Mouse (Mus musculus) midbrain, embryonic 15.5 days (tissue): ENCODE measurements around the gene Yrdc. TPM values are rescaled to one million over a fixed set of nuclear protein-coding genes. Genes with fewer than 3 reads are reported as not detected.
A peak's percentile ranks its signal among the peaks of the same experiment; 100 is the strongest.

Experiments used
- ATAC-seq: fragments of 200-750 bp; cut with Nextera tagmentation; replicated peaks from 2 replicates; pipeline ENCODE4 v1.8.0; 2017; ENCODE audit warnings: moderate TSS enrichment
- H3K27ac ChIP-seq: fragments of 300-500 bp; sonication (generic); 2 replicates; pipeline ENCODE4 v1.5.1; 2015; ENCODE audit warnings: mild to moderate bottlenecking, inconsistent platforms
- H3K27me3 ChIP-seq: fragments of 300-500 bp; sonication (generic); replicated peaks from 2 replicates; pipeline ENCODE4 v1.6.1; 2015; ENCODE audit warnings: inconsistent platforms
- H3K36me3 ChIP-seq: fragments of 300-500 bp; sonication (generic); replicated peaks from 2 replicates; pipeline ENCODE4 v1.6.1; 2015; ENCODE audit warnings: inconsistent platforms
- H3K4me1 ChIP-seq: fragments of 300-500 bp; sonication (generic); 2 replicates; pipeline ENCODE4 v1.6.1; 2015; ENCODE audit warnings: inconsistent platforms
- H3K4me2 ChIP-seq: fragments of 300-500 bp; sonication (generic); 2 replicates; pipeline ENCODE4 v1.6.1; 2015; ENCODE audit warnings: inconsistent platforms, mild to moderate bottlenecking, moderate library complexity
- H3K4me3 ChIP-seq: fragments of 300-500 bp; sonication (generic); 2 replicates; pipeline ENCODE4 v1.5.1; 2015; ENCODE audit warnings: mild to moderate bottlenecking, inconsistent platforms
- H3K9ac ChIP-seq: fragments of 300-500 bp; sonication (generic); 2 replicates; pipeline ENCODE4 v1.6.1; 2015; ENCODE audit warnings: mild to moderate bottlenecking, inconsistent platforms
- H3K9me3 ChIP-seq: fragments of 300-500 bp; sonication (generic); 2 replicates; pipeline ENCODE4 v1.6.1; 2016; ENCODE audit warnings: inconsistent platforms
- WGBS: fragments of 180-500 bp; shearing (Covaris S2); methylation state at CpG from one replicate; pipeline ENCODE4 v1.1.7; 2015; ENCODE audit warnings: mixed read lengths; 5-methylcytosine and 5-hydroxymethylcytosine counted together
- polyA plus RNA-seq: library from polyadenylated mRNA; unstranded; fragments of >200 nt; fragmentation: Nextera tagmentation; extraction: Ambion mirVana; gene quantifications from 2 replicates; pipeline ENCODE4 v1.2.1, GENCODE M21; 2015

Yrdc gene
- polyA plus RNA-seq, 1 experiment from 2014 or later = 50.5 TPM

GRCm38 (mm10) chr4:124860446-124860845 lies 10.0 kb downstream of the Yrdc start:
- Histone ChIP-seq H3K4me2 (peak overlapping the region; percentile 89), H3K9ac (peak overlapping the region; percentile 69; the same call in 1 of the 2 replicates), H3K27me3 (no peaks in the 10 kb centered on the region), H3K36me3 (peaks cover 27% of the 10 kb centered on the region), H3K4me3 (peak overlapping the region; percentile 67), H3K4me1 (peaks cover 25% of the 10 kb centered on the region), H3K27ac (no peak overlapping the region), H3K9me3 (no peaks in the 10 kb centered on the region)
- no peak for ATAC-seq
- 19% methylated on average over 7 of the region's 7 CpGs for WGBS

DNA sequence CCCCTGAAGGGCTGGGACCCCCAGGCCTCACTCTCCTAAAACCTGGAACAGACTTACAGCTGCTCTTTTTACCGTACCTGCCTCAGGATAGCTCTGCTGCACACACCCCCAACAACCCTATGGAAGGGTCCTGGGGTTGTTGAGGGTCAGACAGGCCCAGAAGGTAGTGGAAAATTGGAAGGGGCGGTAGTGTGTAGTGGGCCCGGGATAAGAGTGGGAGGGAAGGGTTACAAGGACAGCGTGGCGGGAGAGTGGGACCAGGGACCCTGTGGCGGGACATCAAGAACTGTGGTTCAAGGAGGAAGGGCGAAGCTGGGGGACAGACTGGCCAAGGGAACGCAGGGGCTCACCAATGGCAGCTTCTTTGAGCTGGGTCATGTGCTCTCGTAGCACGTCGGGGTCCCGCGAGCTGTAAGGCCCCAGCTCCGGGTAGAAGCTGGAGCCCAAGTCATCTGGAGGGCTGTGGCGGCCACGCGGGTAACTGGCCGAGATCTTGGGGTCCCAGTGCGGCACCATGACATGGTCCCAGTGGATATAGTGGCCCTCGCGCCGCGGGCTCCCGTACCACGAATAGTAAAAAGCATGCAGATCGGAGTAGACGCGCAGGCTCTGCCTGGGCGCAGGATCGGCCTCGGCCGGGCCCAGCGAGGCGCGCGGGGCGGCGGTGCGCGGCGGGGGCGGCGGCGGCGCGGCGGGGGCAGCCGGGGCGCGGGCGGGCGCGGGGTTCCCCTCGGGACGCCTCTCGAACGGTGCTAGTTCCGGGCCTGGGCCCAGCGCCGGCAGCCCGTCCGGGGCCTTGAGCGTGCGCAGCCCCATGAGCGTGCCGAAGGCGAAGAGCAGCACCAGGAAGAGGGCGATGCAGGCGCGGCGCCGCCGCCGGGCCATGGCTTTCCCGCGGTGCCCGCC lies 11.1 kb downstream of the Yrdc start, which contains the start of gene Maneal:
Gene Maneal (minus strand): TSS at position 889 of the 906 bp plus-strand sequence.
- Histone ChIP-seq H3K4me2 (peak within 1 kb of the TSS; percentile 89), H3K36me3 (peaks cover 18% of the 10 kb centered on the region), H3K4me3 (peak within 1 kb of the TSS; percentile 67), H3K4me1 (peaks cover 25% of the 10 kb centered on the region), H3K9ac (peak within 1 kb of the TSS; percentile 69), H3K9me3 (no peaks in the 10 kb centered on the region), H3K27ac (peak within 1 kb of the TSS; percentile 81), H3K27me3 (no peaks in the 10 kb centered on the region)
- 1% methylated on average over 57 of the region's 77 CpGs for WGBS
- peak; percentile 66 for ATAC-seq

DNA sequence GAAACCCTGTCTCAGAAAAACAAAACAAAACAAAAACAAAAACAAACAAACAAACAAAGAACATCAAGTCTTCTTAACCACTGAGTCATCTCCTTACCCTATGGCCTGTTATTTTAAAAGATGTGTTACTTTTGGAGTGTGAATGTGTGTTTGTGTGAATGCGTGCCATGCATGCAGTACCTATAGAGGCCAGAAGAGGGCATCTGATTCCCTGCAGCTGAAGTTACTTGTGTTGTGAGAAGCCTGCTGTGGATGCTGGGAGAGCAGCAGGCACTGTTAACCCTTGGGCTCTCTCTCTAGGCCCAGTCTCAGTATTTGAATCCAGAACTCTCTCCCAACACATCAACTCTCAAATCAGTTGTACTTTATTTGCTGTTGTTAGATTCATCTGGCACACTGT lies 22.2 kb downstream of the Yrdc start:
- H3K9ac ChIP-seq = no peak overlapping the region
- WGBS = 94% methylated on average over 1 of the region's 1 CpGs
- H3K36me3 ChIP-seq = no peaks in the 10 kb centered on the region
- H3K9me3 ChIP-seq = no peaks in the 10 kb centered on the region
- no peaks in the 10 kb centered on the region for H3K27me3 ChIP-seq
- ATAC-seq = no peak
- no peaks in the 10 kb centered on the region for H3K4me1 ChIP-seq
- no peak overlapping the region for H3K4me3 ChIP-seq
- H3K4me2 ChIP-seq = no peak overlapping the region
- H3K27ac ChIP-seq = no peak overlapping the region

GRCm38 (mm10) chr4:124880599-124880998 lies 30.1 kb downstream of the Yrdc start, which contains the start of gene Epha10:
Gene Epha10, plus strand, starts transcription at chr4:124880899.
- peak within 1 kb of the TSS; percentile 59 for H3K4me3 ChIP-seq
- peak within 1 kb of the TSS; percentile 82 for H3K27ac ChIP-seq
- H3K9me3 ChIP-seq = no peaks in the 10 kb centered on the region
- H3K4me2 ChIP-seq = peak within 1 kb of the TSS; percentile 71
- 6% methylated on average over 11 of the region's 11 CpGs for WGBS
- H3K36me3 ChIP-seq = no peaks in the 10 kb centered on the region
- peaks cover 28% of the 10 kb centered on the region for H3K4me1 ChIP-seq
- peaks cover 16% of the 10 kb centered on the region; the same call in 1 of the 2 replicates for H3K27me3 ChIP-seq
- ATAC-seq = no peak
- H3K9ac ChIP-seq = peak within 1 kb of the TSS; percentile 52

GRCm38 (mm10) chr4:124881341-124881908 lies 30.9 kb downstream of the Yrdc start:
- H3K9me3 ChIP-seq = no peaks in the 10 kb centered on the region
- no peaks in the 10 kb centered on the region for H3K36me3 ChIP-seq
- H3K4me2 ChIP-seq = peak overlapping the region; percentile 71
- H3K4me1 ChIP-seq = peaks cover 28% of the 10 kb centered on the region
- peak overlapping the region; percentile 52 for H3K9ac ChIP-seq
- H3K27me3 ChIP-seq = peaks cover 20% of the 10 kb centered on the region; the same call in 1 of the 2 replicates
- ATAC-seq = peak; percentile 97
- peak overlapping the region; percentile 82 for H3K27ac ChIP-seq
- peak overlapping the region; percentile 59 for H3K4me3 ChIP-seq
- WGBS = under 1% methylated on average over 37 of the region's 37 CpGs

- WGBS = 1% methylated on average over 37 of the region's 37 CpGs
- peak; percentile 38 for ATAC-seq
- H3K27ac ChIP-seq = peak overlapping the region; percentile 82
- peak overlapping the region; percentile 52 for H3K9ac ChIP-seq
- H3K27me3 ChIP-seq = peaks cover 20% of the 10 kb centered on the region; the same call in 1 of the 2 replicates
- H3K36me3 ChIP-seq = no peaks in the 10 kb centered on the region
- H3K4me2 ChIP-seq = peak overlapping the region; percentile 71
- H3K4me3 ChIP-seq = peak overlapping the region; percentile 59
- H3K4me1 ChIP-seq = peaks cover 28% of the 10 kb centered on the region
- H3K9me3 ChIP-seq = no peaks in the 10 kb centered on the region
These were observed 31.8 kb downstream of the Yrdc start for GRCm38 (mm10) chr4:124882151-124882729.

DNA sequence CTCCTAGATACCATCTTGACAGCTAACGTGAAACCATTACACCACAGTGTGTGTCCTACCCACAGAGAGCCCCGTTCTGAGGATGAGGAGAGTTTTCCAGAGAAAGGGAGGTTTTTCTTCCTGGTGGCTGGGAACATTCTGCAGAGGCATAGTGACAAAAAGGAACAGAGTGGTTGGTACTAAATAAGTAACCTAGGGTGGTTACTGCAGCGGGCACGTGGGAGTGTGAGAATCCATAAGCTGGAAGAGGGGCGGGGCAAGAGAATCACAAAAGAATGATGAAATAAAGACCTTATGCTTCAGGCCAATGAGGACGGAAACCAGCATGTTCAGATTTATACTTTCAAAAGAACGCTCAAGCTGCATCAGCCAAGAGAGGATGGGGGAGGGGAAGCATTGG lies 38.2 kb downstream of the Yrdc start:
- Histone ChIP-seq H3K27me3 (peaks cover 23% of the 10 kb centered on the region; the same call in 1 of the 2 replicates), H3K9me3 (no peaks in the 10 kb centered on the region), H3K4me2 (no peak overlapping the region), H3K9ac (no peak overlapping the region), H3K4me1 (peaks cover 5% of the 10 kb centered on the region), H3K27ac (no peak overlapping the region), H3K4me3 (no peak overlapping the region), H3K36me3 (no peaks in the 10 kb centered on the region)
- 67% methylated on average over 7 of the region's 7 CpGs for WGBS
- ATAC-seq = no peak

GRCm38 (mm10) chr4:124889935-124890334 lies 39.5 kb downstream of the Yrdc start:
- no peaks in the 10 kb centered on the region for H3K9me3 ChIP-seq
- H3K27me3 ChIP-seq = peaks cover 26% of the 10 kb centered on the region; the same call in 1 of the 2 replicates
- ATAC-seq = no peak
- H3K4me2 ChIP-seq = no peak overlapping the region
- peaks cover 17% of the 10 kb centered on the region for H3K4me1 ChIP-seq
- no peak overlapping the region for H3K4me3 ChIP-seq
- 86% methylated on average over 2 of the region's 2 CpGs for WGBS
- no peak overlapping the region for H3K27ac ChIP-seq
- no peaks in the 10 kb centered on the region for H3K36me3 ChIP-seq
- no peak overlapping the region for H3K9ac ChIP-seq

DNA sequence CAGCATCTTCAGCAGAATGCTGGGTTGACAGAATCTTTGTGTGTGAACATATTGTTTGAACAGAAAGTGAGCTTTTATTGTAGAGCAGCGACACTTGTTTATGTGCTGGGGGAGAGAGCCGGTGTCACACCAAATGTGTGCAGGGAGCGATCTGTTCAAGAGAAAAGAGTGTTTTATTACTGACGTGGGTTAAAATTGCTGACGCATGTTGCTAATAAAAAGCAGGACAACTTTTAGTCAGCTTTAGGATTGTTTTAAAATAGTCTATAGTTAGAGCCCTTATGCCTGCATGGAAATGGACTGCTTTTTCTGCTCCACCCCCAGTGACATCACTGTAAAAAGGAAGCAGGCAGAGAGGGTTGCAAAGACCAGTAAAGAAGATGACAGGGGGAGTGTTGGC lies 40.4 kb downstream of the Yrdc start:
- H3K4me3 ChIP-seq = no peak overlapping the region
- no peak for ATAC-seq
- peaks cover 21% of the 10 kb centered on the region for H3K4me1 ChIP-seq
- H3K27ac ChIP-seq = no peak overlapping the region
- no peaks in the 10 kb centered on the region for H3K36me3 ChIP-seq
- H3K27me3 ChIP-seq = peaks cover 21% of the 10 kb centered on the region; the same call in 1 of the 2 replicates
- WGBS = 77% methylated on average over 5 of the region's 5 CpGs
- H3K9me3 ChIP-seq = no peaks in the 10 kb centered on the region
- no peak overlapping the region for H3K9ac ChIP-seq
- H3K4me2 ChIP-seq = no peak overlapping the region

DNA sequence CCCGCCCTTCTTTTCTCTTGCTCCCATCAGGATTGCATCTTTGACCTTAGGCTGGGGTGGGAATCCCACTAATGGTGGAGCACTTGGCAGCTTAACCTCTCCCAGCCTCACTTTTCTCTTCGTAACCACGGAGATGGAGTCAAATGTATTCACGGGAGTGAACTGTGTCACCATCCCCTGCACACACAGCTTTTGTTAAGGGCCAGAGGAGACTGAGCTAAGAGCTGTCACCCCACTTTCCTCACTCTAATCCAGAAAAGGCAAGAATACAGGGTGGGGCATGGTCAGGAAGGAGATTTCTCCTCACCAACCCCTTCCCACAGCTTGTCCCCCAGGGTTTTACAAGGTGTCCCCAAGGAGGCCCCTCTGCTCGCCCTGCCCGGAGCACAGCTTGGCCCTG lies 43.3 kb downstream of the Yrdc start:
- no peaks in the 10 kb centered on the region for H3K36me3 ChIP-seq
- no peak overlapping the region for H3K9ac ChIP-seq
- no peaks in the 10 kb centered on the region for H3K9me3 ChIP-seq
- 29% methylated on average over 6 of the region's 6 CpGs for WGBS
- ATAC-seq = no peak
- H3K27me3 ChIP-seq = peaks cover 19% of the 10 kb centered on the region; the same call in 1 of the 2 replicates
- peak overlapping the region; percentile 71 for H3K4me2 ChIP-seq
- 0 out of 2 replicates have a peak overlapping the region, but pooled peaks have one; percentile 20 for H3K27ac ChIP-seq
- peak overlapping the region; percentile 52 for H3K4me3 ChIP-seq
- peaks cover 28% of the 10 kb centered on the region for H3K4me1 ChIP-seq

- H3K4me1 ChIP-seq = peaks cover 35% of the 10 kb centered on the region
- no peaks in the 10 kb centered on the region for H3K9me3 ChIP-seq
- under 1% methylated on average over 79 of the region's 83 CpGs for WGBS
- peak overlapping the region; percentile 20; the same call in 1 of the 2 replicates for H3K27ac ChIP-seq
- H3K36me3 ChIP-seq = no peaks in the 10 kb centered on the region
- peaks cover 19% of the 10 kb centered on the region; the same call in 1 of the 2 replicates for H3K27me3 ChIP-seq
- H3K9ac ChIP-seq = peak overlapping the region; percentile 59
- H3K4me2 ChIP-seq = peak overlapping the region; percentile 71
- peak overlapping the region; percentile 52 for H3K4me3 ChIP-seq
- ATAC-seq = peak; percentile 83
These were observed 44.3 kb downstream of the Yrdc start for GRCm38 (mm10) chr4:124894508-124895428.
